Mouse (Mus musculus) limb, embryonic 14.5 days (tissue): ENCODE results near the gene App. TPM values are rescaled to one million over a fixed set of nuclear protein-coding genes. Genes with fewer than 3 reads are reported as not detected.

Experiments
- ATAC-seq: fragments of 200-750 bp; cut with Nextera tagmentation; 2 replicates; pipeline ENCODE4 v1.8.0; 2017; ENCODE audit warnings: low read depth, moderate number of reproducible peaks, moderate TSS enrichment; ENCODE audit not compliant: low FRiP score
- DNase-seq: peaks from one replicate; pipeline ENCODE4 v3.0.0-alpha.2; 2015; ENCODE audit warnings: low spot score
- H3K27ac ChIP-seq: fragments of 300-500 bp; sonication (generic); replicated peaks from 2 replicates; pipeline ENCODE4 v1.5.1; 2014; ENCODE audit warnings: low read depth, mild to moderate bottlenecking, low read length, moderate library complexity, mixed read lengths
- H3K27me3 ChIP-seq: fragments of 300-500 bp; sonication (generic); 2 replicates; pipeline ENCODE4 v1.6.1; 2014; ENCODE audit warnings: low read length, mixed read lengths; ENCODE audit not compliant: control insufficient read depth, insufficient read depth
- H3K36me3 ChIP-seq: fragments of 300-500 bp; sonication (generic); 2 replicates; pipeline ENCODE4 v1.6.1; 2014; ENCODE audit warnings: mild to moderate bottlenecking, low read length, moderate library complexity, mixed read lengths; ENCODE audit not compliant: control insufficient read depth, insufficient read depth
- H3K4me1 ChIP-seq: fragments of 300-500 bp; sonication (generic); 2 replicates; pipeline ENCODE4 v1.6.1; 2014; ENCODE audit warnings: antibody characterized with exemption, low read length, mixed read lengths; ENCODE audit not compliant: control insufficient read depth, insufficient read depth
- H3K4me2 ChIP-seq: fragments of 300-500 bp; sonication (generic); replicated peaks from 2 replicates; pipeline ENCODE4 v1.6.1; 2014; ENCODE audit warnings: low read depth, mild to moderate bottlenecking, low read length, moderate library complexity; ENCODE audit not compliant: severe bottlenecking
- H3K4me3 ChIP-seq: fragments of 300-500 bp; sonication (generic); replicated peaks from 2 replicates; pipeline ENCODE4 v1.5.1; 2014; ENCODE audit warnings: low read length
- H3K9ac ChIP-seq: fragments of 300-500 bp; sonication (generic); 2 replicates; pipeline ENCODE4 v1.6.1; 2014; ENCODE audit warnings: mild to moderate bottlenecking, low read depth, low read length, moderate library complexity; ENCODE audit not compliant: severe bottlenecking
- H3K9me3 ChIP-seq: fragments of 300-500 bp; sonication (generic); 2 replicates; pipeline ENCODE4 v1.6.1; 2016; ENCODE audit warnings: low read length; ENCODE audit not compliant: control insufficient read depth
- POLR2A ChIP-seq: fragments of 200-500 bp; IDR thresholded peaks from 2 replicates; pipeline ENCODE4 v1.8.0; 2012; ENCODE audit warnings: inconsistent platforms, mild to moderate bottlenecking, moderate library complexity, borderline replicate concordance; ENCODE audit not compliant: insufficient read depth, insufficient read length; ENCODE audit errors: extremely low read depth
- WGBS: fragments of 180-500 bp; shearing (Covaris S2); extraction: QIAGEN DNeasy Blood & Tissue Kit; methylation state at CpG from one replicate; pipeline ENCODE4 v1.1.7; 2014; 5-methylcytosine and 5-hydroxymethylcytosine counted together
- polyA plus RNA-seq, 2 experiments: library from polyadenylated mRNA; depleted of rRNA in 1 of 2; stranded (reverse) in 1 of 2; unstranded in 1 of 2; fragments of >200 nt; fragmentation: Nextera tagmentation in 1 of 2; extraction: Ambion mirVana in 1 of 2; gene quantifications; 2 replicates each; pipeline versions ENCODE4 v1.2.1 to v1.2.3; 2012 to 2014

App gene
- polyA plus RNA-seq, 2 experiments, result 206 to 326 TPM

- Histone ChIP-seq H3K4me1 (no peaks in the 10 kb centered on the region), H3K27me3 (no peaks in the 10 kb centered on the region), H3K4me2 (no peak overlapping the region), H3K9ac (no peak overlapping the region), H3K9me3 (no peaks in the 10 kb centered on the region), H3K36me3 (peaks cover 58% of the 10 kb centered on the region), H3K27ac (no peak overlapping the region), H3K4me3 (no peak overlapping the region)
- no peak for TF ChIP-seq POLR2A
- DNase-seq (no peak), ATAC-seq (no peak)
- WGBS, result 76% methylated on average over 2 of the region's 2 CpGs
These were observed 162.9 kb downstream of the App start for GRCm38 (mm10) chr16:85010651-85011050.

GRCm38 (mm10) chr16:85008866-85009645 is 164.5 kb downstream of the App start:
- no peak overlapping the region for H3K4me2 ChIP-seq
- peaks cover 49% of the 10 kb centered on the region for H3K36me3 ChIP-seq
- TF ChIP-seq POLR2A, result no peak
- H3K27ac ChIP-seq, result no peak overlapping the region
- no peak overlapping the region for H3K4me3 ChIP-seq
- ATAC-seq, result no peak
- no peaks in the 10 kb centered on the region for H3K4me1 ChIP-seq
- 64% methylated on average over 9 of the region's 9 CpGs for WGBS
- H3K9me3 ChIP-seq, result no peaks in the 10 kb centered on the region
- no peak overlapping the region for H3K9ac ChIP-seq
- no peak for DNase-seq
- H3K27me3 ChIP-seq, result no peaks in the 10 kb centered on the region

- no peak overlapping the region for H3K9ac ChIP-seq
- H3K4me1 ChIP-seq, result no peaks in the 10 kb centered on the region
- no peak for ATAC-seq
- TF ChIP-seq POLR2A, result no peak
- WGBS, result 93% methylated on average over 5 of the region's 5 CpGs
- no peak for DNase-seq
- no peaks in the 10 kb centered on the region for H3K27me3 ChIP-seq
- H3K4me3 ChIP-seq, result no peak overlapping the region
- peaks cover 21% of the 10 kb centered on the region for H3K36me3 ChIP-seq
- H3K9me3 ChIP-seq, result no peaks in the 10 kb centered on the region
- no peak overlapping the region for H3K4me2 ChIP-seq
- no peak overlapping the region for H3K27ac ChIP-seq
These were observed 171.5 kb downstream of the App start for GRCm38 (mm10) chr16:85001939-85002556.

GRCm38 (mm10) chr16:85000304-85000703 is 173.3 kb downstream of the App start:
- H3K9ac ChIP-seq, result no peak overlapping the region
- no peak overlapping the region for H3K4me3 ChIP-seq
- TF ChIP-seq POLR2A, result no peak
- no peaks in the 10 kb centered on the region for H3K4me1 ChIP-seq
- no peak overlapping the region for H3K27ac ChIP-seq
- ATAC-seq (no peak), DNase-seq (no peak)
- WGBS, result 76% methylated on average over 7 of the region's 7 CpGs
- H3K4me2 ChIP-seq, result no peak overlapping the region
- no peaks in the 10 kb centered on the region for H3K9me3 ChIP-seq
- peaks cover 21% of the 10 kb centered on the region for H3K36me3 ChIP-seq
- no peaks in the 10 kb centered on the region for H3K27me3 ChIP-seq

- no peak overlapping the region for H3K27ac ChIP-seq
- no peak for DNase-seq
- 78% methylated on average over 3 of the region's 3 CpGs for WGBS
- ATAC-seq, result no peak
- H3K9me3 ChIP-seq, result no peaks in the 10 kb centered on the region
- H3K4me3 ChIP-seq, result no peak overlapping the region
- H3K36me3 ChIP-seq, result peaks cover 17% of the 10 kb centered on the region
- no peak for TF ChIP-seq POLR2A
- H3K27me3 ChIP-seq, result no peaks in the 10 kb centered on the region
- no peak overlapping the region for H3K9ac ChIP-seq
- H3K4me2 ChIP-seq, result no peak overlapping the region
- no peaks in the 10 kb centered on the region for H3K4me1 ChIP-seq
These were observed 176.0 kb downstream of the App start for GRCm38 (mm10) chr16:84997551-84997950.
